Mouse (Mus musculus) embryonic fibroblast, embryonic 13.5 days (primary cell): Measurements from ENCODE around the gene Lrp5.
A peak's percentile ranks its signal among the peaks of the same experiment; 100 is the strongest.

Source experiments
- CTCF ChIP-seq: IDR thresholded peaks from 2 replicates; pipeline ENCODE4 v1.5.1; 2011; ENCODE audit warnings: mild to moderate bottlenecking, control low read depth, low read length, moderate library complexity, borderline replicate concordance; ENCODE audit not compliant: insufficient read depth
- POLR2A ChIP-seq: IDR thresholded peaks from 2 replicates; pipeline ENCODE4 v1.6.1; 2011; ENCODE audit warnings: low read depth, mild to moderate bottlenecking, control low read depth, low read length, moderate library complexity

DNA sequence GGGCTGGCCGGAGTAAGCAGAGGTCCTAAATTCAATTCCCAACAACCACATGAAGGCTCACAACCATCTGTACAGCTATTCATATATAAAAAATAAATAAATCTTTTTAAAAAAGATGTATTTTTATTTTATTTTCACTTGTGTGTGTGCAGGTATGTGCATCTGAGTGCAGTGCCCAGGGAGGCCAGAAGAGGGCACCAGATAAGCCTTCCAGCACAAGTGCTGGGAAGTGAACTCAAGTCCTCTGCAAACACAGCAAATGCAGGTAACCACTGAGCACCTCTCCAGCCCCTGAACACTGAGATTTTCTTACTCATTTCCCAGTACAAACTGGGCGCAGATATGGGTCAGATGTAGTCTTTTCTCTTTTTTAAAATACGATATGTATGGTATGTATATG, 35.1 kb downstream of the Lrp5 start:
- peak; percentile 19; the same call in 1 of the 2 replicates for TF ChIP-seq CTCF
- TF ChIP-seq POLR2A, result no peak
